Mouse (Mus musculus) mesoderm, embryonic 11.5 days (tissue): ENCODE measurements around the gene Caprin1.

Experiments used
- DNase-seq: peaks from one replicate; pipeline ENCODE4 v3.0.0-alpha.2; 2012; ENCODE audit warnings: low read depth, low spot score

Gene Caprin1

DNA sequence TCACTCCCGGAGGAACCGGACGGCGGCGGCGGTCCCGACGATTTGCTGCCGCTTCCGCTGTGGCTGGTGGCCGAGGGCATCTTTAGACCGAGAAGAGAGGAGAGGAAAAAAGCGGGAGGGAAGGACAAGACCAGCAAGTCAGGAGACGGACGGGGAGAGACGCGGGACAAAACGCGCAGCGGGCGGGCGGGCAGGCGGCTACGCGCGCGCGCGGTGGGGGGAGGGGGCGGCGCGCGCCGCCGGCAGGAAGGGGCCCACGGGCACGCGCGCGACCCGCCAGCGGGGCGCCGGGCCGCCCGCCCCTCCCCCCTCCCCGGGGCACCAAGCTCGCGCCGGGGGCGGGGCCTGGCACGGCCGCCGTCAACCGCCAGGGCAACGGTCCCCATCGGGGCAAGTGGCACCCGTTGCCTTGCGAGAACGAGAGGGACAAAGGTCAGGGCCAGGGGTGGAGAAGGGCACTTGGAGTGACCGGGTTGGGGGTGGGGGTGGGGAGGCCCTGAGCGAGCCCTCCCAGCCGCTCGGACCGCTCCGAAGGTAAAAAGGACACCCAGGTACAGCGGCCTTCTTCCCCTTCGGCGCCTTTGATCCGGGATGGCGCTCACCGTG is 485 bp downstream of the Caprin1 start:
- peak; percentile 89 for DNase-seq

DNA sequence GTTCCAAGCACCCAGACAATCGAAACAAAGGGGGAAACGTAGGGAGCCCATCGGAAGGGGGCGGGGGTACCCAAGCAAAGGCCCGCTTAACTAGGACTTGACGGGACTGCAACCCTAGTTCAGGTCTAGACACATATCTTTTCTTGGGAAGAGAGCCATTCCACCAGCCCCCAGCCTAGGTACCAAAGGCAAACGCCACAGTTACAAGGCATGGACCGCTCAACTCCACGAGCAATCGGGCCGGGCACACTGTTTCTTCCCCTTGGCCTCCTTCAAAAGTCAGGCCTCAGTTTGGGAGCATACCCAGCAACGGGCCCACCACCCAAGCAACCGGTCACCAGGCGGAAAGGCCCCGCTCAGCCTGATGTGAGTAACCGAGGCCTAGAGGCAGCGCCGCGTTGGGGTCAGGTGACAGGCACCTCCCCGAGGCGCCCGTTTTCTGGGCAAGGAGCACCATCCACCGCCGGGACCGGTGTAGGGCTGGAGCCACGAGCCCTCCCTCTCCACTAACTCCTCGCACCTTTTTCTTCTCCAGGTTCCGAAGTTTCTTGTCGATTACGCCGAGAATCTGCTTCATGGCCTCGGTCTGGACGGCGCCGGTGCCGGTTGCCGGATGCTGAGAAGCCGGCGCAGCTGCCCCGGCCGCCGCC is 1.1 kb downstream of the Caprin1 start:
- DNase-seq: peak; percentile 69

DNA sequence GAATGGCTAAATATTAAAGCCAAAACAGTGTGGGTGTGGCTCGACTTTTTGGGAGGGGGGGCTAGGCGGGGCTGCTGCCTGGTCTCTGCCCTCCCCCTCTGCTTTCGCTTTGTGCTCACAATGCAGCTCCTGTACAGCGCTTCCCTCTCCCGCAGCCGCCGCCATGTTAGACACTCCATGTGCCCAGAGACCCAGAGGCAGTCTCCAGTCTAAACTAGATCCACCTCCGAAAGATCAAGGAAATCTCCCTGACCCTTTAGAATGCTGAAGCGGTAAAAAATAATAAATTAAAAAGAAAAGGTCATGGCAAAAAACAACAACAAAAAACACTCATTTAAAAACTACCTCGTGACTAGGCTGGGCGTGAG is 1.6 kb downstream of the Caprin1 start:
- peak; percentile 84 for DNase-seq

DNA sequence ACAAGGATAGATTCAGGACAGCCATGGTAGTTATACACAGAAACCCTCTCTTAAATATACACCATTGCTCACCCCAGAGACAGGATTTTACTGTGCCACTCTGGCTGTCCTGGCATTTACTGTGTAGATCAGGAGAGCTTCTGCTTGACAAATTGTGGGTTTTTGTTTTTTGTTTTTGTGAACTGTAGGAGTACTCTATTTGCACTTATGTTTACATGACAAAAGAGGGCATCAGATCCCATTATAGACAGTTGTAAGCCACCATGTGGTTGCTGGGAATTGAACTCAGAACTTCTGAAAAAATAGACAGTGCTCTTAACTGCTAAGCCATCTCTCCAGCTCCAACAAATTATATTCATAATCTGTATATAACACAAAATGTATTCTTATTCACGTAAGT is 5.4 kb downstream of the Caprin1 start:
- DNase-seq: no peak

DNA sequence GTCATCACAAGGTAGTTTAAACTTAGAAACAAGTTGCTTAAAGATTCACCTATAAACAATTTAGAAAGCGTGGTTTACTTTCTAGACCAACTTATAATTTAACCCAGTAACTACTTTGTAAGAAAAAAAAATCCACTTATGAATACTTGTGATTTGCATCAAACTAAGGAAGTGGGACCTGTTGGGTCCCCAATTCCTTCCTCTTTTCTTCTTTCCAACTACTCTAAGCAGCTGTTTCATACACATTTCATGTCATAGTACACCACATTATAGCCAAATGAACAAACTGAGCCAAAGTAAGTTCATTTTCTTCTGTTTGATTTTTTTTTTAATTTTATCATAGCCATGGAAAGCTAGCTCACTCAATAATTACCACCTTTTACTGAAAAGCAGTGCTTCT is 11.7 kb downstream of the Caprin1 start:
- no peak for DNase-seq

DNA sequence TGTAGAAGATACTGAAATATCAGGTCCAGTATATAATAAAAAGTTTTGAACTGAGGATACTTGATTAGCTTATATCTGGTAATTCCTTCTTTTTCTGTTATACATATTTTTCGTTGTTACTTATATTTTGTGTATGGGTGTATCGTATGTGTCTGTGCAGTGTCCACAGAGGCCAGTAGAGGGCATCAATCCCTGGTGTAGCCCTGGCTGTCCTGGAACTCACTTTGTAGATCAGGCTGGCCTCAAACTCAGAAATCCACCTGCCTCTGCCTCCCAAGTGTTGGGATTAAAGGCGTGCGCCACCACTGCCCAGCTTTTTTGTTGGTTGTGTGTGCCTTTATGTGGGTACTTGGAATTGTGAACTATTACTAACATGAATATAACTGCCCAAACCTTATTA is 12.8 kb downstream of the Caprin1 start:
- no peak for DNase-seq

DNA sequence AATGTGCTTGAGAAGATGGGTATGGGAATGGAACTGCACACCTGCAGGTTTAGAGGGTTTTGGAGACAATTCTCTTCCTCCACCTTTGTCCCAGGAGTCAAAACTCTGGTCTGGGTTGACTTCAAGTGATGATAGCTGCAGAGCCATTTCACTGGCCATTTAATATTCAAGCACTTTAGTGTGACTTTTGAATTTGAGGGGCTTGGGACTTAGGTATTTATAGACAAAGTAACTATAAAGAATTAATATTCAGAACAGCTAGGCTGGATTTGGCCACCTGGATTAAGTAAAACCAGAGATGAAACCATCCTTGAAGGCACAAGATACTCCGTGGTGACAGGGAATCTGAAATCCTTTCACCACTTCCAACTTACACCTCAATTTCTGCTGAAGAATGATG is 35.0 kb downstream of the Caprin1 start:
- no peak for DNase-seq

DNA sequence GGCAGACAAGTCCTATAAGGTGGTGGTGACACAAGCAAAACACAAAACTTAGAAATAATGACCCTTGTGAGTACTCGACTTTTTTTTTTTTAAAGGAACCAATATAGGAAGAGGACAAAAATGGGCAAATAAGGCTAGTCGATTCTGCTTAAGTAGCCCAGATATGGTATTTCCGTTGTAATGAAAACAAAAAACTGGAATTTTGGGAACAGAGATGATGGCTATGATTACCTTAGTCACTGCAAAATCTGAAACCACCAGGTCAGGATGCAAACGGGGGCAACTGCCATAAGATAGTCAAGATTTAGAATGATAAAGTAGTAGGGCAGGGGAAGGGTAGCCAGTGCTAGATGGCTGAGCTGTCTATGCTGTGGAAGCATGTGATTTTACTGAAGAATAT is 35.5 kb downstream of the Caprin1 start:
- DNase-seq: no peak

DNA sequence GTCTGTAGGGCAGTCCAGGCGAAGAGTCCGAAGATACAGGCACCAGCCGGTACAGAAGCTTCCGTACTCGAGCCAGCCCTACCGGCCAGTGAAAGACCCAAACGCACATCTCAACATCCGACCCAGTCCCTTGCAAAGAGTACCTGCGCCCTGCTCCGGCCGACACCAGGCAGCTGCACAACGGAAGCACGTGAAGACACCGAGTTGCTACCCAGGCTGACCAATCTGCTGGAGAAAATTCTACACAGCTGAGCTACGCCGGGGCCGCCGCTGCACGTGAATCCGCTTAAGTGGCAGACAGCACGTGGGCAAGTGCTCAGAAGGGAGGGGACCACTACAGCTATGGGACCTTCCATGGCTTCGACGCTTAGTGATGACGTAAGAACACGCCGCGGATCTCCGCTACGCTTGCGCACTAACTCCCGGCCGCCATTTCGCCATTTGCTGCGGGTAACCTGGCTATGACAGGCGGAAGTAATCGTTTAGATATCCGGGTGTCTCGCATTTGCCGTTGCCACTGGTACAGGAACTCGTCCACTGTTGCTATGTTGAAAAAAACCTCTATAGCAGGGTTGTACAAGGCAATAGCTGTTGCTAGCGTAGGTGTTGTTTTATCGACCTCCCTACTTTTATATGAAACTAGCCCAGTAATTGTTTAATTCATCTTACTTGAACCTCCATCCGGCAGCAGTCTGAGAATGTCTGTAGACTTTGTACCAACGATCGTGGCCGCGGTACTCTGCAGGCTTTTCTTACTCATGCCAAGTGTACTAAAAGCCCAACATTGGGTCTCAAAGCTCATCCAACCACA is 36.3 kb downstream of the Caprin1 start, which contains the start of gene Nat10:
Gene Nat10 (minus strand): TSS at position 365 of the 811 bp plus-strand sequence.
- peak; percentile 98 for DNase-seq

DNA sequence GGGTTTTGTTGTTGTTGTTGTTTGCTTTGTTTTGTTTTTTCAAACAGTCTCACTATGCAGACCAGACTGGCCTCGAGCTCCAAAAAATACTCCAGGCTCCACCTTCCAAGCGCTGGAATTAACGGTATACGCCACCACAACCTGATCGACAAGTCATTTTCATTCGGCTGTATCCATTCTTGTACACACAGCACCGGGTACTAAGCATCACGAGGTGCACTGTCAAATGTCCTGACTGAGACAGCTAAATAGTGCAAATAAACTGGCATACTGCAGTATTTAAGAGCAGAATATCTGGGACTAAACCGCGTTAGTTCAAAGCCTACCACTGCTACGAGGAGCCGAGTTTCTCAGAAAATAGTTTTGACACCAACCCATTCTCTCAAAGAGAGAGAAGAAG is 37.0 kb downstream of the Caprin1 start:
- peak; percentile 25 for DNase-seq

DNA sequence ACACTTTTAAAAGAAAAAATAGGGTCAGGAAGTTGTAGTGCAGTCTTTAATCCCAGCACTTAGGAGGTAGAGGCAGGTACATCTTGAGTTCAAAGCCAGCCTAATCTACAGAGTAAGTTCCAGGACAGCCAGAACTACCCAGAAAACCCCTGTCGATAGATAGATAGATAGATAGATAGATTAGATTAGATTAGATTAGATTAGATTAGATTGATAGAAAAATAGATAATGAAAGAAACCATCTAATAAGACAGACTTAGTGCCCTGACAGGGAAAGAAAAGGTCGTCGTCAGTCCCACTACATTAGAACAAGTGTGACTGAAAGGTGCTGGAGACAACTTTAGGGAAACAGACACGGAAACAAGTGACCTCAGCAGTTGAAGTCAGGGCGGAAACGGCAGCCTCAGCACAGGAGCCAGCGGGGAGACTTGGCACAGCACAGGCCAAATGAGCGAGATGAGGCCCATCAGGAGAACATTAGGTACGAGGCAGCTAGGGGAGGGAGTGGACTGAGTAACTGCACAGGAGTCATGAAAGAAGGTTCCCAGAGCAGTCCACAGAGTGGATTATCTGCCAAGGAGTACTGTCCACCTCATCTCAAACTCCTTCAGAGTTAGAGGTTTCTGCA is 41.9 kb downstream of the Caprin1 start:
- DNase-seq: no peak

DNA sequence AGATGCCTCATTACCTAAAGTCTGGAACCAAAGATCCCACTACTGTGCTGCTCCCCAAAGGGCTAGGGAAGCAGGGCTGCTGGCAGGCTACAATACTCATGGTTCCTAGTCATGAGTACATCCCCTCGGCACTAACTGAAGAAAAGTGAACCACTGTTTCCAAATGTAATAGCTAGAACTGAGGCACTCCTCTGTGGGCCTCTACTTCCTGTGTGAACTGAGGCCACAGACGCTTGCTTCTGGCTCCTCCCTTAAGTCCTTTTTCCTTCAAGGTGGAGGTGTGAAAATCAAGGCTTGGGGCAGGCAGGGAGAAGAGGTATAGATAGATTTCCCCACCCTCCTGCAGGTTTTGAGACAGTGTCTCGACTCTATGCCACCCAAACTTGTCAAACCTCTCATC is 42.8 kb downstream of the Caprin1 start:
- no peak for DNase-seq

DNA sequence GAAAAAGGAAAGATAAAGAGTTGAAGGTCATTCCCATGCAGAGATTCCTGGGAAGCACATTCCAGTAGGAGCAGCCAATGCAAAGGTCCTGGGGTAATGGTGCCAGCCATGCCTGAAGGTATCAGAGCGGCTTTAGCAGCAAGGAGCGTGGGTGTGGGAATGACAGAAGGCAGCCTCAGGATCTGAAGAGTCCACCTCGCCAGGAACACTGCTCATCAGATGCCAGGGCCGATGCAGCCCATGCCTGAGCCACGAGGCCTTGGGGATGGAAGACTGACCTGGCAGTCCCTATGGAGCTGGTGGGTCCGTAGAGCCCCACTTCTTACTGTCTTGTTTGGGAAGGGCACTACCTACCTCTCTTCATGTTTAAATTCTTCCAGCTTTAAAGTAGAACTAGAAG is 45.7 kb downstream of the Caprin1 start:
- no peak for DNase-seq

DNA sequence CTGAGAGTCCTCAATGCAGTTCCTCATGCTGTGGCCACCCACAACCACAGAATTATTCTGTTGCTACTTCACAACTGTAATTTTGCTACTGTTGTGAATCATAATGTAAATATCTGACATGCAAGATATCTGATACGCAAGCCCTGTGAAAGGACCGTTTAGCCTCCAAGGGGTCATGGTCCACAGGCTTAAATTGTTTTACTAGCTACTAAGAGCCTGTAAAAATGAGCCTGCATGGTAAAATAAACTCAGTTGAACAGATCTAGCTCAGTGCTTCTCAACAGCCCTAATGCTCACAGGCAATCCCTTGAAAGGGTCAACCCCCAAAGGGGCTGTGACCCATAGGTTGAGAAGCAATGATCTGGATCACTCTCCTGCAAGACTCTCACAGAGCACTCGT is 48.4 kb downstream of the Caprin1 start:
- no peak for DNase-seq

DNA sequence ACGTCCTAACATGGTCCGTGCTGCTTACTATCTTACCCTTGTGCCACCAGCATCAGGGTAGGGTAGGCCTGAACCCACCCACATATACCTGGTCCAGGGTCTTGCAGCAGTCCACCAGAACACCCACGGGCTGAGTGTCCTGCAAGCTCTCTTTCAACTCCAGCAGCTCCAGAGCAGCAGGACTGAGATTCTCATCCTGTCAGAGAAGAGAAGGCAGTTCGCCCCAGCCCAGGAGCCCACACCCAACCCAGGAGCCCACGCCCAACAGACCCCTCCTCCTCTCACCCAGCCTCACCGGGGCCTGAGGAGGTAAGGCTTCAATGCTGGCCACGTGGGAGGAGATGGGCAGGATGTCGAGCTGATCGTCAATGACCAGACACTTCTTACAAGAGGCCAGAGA is 49.6 kb downstream of the Caprin1 start:
- DNase-seq: no peak

DNA sequence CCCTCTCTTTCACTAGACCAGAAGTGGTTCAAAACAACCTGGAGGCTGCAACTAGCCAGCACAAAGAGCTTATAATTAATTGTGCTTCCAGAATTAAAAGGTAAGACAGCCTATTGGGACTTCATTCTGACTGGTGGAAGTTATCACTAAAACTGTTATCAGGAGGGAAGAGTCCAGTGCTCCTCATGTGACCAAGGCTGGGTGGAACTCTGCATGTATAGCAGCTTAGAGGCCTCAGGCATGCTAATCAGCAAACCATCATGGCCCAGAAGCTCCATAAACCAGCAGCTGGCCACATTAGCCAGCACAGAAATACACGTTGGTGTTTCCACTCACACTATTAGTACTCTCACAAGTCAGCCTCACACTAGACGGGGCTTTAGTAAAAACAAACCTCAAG is 50.7 kb downstream of the Caprin1 start:
- DNase-seq: no peak

DNA sequence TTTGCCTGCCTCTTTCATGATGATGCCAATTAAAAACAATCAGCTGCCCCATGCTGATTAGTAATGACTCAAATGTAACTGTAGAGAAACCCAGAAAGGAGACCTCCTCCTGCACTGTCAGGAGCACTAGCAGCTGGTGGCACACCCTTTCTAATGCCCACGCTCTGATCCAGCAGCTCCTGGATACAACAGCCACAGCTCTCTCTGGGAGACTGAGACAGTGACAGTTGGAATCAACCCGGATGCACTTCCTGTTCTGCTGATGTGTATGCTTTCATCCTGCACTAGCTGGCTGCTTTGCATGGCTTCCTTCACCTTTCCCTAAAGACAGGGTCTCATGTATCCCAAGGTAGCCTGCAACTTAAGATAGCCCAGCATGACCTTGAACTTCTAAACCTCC is 51.4 kb downstream of the Caprin1 start:
- no peak for DNase-seq

DNA sequence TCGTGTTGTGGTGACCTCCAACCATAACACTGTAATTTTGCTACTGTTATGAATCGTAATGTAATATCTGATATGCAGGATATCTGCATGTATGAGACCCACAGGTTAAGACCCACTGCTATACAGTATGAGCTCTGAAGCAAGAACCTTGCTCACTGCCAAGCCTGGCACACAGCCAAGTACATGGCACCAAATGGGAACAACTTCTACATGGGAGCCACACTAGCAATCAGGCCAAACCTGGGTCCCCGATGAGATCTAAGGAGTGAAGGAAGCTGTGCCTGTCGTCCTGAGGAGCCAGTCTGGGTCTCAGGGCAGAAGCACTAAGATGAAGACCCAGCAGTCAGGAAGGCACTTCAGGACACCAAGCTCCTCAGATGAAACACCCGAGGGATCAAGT is 52.0 kb downstream of the Caprin1 start:
- no peak for DNase-seq

DNA sequence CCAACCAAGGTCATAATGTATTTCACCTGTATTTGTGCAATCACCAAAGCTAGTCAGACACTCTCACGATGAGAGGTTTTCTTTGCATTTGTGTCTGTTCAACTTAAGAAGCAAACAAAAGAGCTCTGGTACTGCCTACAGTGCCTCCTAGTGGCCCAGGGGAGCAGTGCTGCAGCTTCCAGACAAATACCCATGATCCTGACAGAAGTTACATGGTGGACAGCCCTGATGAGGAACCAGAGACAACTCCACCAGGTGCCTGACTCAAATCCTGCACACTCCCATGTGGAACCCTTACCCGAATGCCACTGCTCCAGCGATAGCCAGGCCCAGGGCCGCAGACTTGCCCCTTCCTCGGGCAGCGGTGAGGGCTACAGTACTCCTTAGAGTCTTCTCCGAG is 53.5 kb downstream of the Caprin1 start:
- DNase-seq: peak; percentile 72

DNA sequence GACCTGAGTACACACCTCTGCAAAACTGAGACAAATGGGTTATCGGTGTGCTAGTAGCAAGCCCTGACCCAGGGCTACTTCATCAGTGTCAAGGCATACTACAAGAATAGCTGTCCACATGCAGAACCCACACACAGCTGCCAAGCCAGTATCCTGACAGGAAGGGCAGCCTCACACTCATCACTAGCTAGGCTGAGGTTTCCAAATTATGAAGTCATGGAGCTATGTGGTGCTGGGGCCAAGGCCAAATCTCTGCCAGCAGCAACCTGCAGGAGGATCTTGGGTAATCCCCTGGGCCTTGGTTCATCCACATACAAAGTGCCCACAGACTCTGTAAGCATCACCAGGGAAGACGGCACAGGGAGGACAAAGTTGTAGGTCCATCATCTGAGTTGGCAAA is 53.9 kb downstream of the Caprin1 start:
- DNase-seq: no peak

DNA sequence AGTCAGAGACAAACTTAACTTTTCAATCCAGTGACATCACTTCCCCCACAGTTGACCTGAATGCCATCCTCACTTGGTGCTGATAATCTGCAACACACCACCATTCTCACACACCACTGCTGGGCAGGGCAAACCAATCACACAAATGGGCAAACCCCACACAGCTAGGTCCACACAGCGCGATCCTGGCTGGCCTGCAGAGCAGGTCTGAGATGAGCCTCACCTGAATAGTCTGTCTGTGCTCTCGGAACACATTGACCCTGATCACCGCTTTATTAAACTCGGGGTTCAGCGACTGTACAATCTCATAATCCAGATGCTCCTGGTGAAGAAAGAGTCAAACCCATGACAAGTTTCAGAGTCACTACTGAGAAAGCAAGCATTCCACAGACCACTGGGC is 54.6 kb downstream of the Caprin1 start:
- DNase-seq: no peak

DNA sequence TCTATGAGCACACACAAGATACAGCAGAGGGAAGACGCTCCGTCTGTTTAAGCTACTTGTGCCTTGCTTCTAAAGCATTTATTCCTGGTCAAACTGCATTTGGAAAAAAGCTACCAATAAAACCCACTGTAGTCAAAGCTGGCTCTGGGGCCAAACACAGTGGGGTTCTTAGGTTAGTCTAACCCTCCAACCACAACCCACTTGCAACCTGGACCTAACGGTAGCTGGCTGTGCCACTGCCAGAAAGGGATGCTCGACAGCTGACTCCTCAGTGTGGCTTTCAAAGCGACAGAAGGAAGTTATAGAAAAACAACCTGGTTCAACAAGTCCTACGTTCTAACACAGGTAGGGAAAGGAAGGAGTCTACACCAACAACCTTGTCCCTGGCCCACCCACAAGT is 66.0 kb downstream of the Caprin1 start:
- no peak for DNase-seq

DNA sequence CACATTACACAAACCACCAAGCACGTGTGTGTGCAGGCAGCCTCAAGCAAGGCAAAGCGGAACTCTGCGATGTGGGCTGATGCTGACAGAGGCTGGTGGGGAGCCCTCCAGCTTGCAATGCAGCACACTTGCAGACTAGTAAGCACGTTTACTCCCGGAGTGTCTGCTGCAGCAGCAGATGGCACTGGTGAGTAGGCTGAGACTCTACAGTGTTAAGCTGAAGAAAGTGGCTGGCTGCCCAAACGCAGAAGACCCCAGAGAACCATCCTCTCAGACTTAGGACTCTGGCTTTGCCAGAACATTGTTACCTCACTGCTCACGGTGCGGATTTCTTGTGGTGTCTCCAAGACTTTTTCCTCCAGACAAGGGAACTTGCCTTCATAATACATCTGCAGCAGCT is 66.5 kb downstream of the Caprin1 start:
- DNase-seq: no peak
